Mouse (Mus musculus) CD8-positive naive resting alpha-beta T cell, adult 2 months (primary cell): ENCODE measurements around the gene Rpn1.

ENCODE experiments used
- DNase-seq, 2 experiments: peaks; one replicate each; pipeline ENCODE4 v3.0.0; 2022; ENCODE audit warnings: low read depth in 2 of 2, low spot score in 2 of 2

The Rpn1 gene

DNA sequence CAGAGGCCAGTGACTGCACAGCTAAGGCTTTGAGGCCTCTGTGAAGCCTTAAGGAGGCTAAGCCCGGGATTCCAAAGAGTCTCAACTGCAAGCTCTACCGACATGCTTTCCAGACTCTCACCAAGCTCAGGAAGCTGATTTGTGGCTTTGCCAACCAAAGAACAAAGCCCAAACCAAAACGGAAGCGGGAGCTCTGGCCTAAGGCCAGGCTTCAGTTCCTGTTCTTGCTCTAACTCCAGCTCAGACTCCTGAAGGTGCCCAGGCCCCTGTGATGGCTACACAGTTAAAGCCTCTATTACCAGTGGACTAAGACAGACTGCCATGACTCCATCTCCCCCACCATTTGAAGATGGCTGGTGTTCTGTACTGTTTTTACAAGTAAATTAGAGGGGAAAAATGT lies 19.2 kb upstream of the Rpn1 start:
- DNase-seq = no peak

DNA sequence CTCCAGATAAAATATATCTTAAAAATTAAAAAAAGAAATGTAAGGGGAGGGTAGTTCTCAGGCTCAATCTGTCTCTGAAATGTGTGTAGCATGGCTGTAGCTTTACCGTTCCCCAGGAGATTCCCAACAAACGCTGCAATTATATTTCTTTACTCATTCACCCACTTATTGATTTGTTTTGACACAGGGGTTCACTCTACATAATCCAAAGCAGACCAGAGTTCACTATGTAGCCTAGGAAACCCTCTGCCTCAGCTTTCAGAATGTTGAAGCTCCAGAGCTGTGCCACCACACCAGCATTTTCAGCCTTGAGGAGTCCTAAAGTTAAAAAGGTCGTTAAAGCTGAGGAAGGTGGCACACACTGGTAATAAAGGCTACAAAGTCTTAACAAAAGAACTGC lies 18.3 kb upstream of the Rpn1 start:
- no peak for DNase-seq

GRCm38 (mm10) chr6:88067722-88068121 lies 16.6 kb upstream of the Rpn1 start:
- no peak for DNase-seq

DNA sequence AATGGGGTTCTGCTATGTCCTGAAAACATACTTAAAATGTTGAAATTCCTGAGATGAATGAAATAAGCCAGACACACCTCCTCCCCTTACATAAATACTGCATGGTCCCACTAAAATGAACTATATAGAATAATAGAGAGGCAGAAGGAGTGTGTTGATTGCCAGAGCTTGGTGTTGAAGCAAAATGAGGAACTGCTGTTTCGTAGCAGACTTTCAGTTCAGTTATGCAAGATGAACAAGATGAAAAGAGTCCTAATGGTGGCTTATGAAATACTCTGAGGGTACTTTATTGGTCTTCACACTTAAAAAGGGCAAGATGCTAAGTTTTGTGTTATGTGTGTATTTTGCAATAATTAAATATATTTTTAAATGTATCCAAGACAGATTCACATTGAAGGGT lies 15.5 kb upstream of the Rpn1 start:
- no peak for DNase-seq

- DNase-seq = no peak
Measured at GRCm38 (mm10) chr6:88070468-88070867, 13.8 kb upstream of the Rpn1 start.

DNA sequence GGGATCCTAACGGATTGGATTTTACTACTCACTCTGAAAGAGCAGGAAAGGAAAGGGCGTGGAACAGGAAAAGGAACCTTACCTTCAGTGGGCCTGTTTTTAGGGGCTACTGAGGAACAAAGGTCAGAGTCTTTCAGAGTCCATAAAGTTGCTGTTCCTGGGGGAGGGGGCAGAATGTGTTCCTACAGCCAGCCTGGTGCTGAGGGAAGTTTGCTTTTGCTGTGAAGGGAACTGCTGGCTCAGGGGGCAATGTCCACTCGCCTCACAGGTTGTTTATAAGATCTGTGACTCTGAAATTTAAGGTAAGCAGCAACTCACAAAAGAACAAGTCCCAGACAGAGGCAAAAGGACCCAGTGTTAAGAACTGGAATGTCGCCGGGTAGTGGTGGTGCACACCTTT lies 13.1 kb upstream of the Rpn1 start:
- no peak for DNase-seq

DNA sequence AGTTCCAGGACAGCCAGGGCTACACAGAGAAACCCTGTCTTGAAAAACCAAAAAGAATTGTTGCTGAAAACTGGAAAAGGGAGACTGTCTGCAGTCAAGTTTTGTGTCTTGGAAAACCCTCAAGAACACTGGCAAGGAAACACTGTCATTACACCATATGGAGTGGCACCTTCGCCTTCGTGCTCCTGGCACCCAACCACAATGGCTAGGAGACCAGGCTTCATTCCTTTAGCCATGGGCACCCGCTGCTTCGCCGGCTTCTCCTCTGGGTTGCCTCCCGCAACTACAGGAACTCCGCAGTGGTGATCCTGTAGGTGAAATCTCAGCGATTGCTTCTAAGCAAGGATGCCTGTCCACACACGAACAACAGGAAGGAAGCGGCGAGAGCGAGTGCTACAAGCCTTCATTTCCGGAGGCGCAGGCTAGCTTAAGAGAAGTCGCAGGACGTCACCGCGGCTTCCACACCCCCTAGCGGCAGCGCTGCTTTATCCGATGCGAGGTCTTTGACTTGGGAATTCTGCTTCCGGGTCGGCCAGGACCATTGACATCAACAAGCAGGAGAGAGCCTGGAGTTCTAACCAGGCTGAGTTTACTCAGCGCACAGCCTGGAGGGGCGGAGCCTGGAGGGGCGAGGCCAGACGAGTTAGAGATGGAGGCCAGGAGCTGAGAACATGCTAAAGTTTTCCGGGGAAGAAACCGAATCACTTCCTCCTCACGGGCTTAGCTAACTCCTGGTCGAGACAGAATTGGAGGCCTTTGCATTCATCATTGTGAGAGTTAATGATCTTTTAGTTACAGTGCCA lies 9.3 kb upstream of the Rpn1 start:
- DNase-seq = peak; percentile 85 to 90

DNA sequence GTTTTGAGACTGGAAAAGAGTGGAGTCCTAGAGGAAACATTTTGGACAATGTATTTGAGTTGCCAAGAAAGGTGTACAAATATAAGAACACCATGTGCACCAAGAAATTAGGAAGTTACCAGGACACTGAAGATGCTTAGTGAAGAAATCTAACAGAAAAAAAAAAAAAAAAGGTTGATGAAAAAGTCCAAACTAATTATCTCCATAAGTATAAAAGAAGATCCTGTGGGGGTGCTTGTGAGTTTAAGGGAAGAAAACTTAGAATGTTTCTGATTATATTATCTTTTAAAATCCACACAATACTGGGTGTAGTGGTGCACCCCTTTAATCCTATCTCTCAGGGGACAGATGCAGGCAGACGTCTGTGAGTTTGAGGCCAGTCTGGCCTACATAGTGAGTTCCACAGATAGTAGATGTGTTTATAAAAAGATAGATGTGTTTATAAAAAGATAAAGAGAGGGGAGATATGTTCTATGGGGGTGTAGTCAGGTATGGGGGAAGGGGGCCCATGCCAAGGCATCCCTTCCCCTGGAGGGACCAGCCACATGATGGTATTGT lies 8.2 kb upstream of the Rpn1 start:
- no peak for DNase-seq

GRCm38 (mm10) chr6:88083095-88083494 lies 1.2 kb upstream of the Rpn1 start:
- DNase-seq = no peak

- no peak for DNase-seq
Measured at GRCm38 (mm10) chr6:88083672-88084071, 610 bp upstream of the Rpn1 start.

- no peak for DNase-seq
Measured at GRCm38 (mm10) chr6:88088971-88089370, 4.7 kb downstream of the Rpn1 start.

DNA sequence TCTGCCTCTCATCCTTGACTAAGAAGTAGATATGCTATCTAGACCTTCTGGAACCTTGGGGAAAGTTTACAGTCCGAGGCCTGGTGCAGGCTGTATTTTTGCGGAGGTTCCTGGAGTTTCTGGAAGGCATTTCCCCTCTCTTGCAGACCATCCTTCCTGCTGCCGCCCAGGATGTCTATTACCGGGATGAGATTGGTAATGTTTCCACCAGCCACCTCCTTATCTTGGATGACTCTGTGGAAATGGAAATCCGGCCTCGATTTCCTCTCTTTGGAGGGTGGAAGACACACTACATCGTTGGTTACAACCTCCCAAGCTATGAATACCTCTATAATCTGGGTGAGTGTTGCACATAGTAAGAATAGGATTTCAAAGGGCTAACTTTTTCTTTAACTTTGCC lies 11.1 kb downstream of the Rpn1 start:
- no peak for DNase-seq

DNA sequence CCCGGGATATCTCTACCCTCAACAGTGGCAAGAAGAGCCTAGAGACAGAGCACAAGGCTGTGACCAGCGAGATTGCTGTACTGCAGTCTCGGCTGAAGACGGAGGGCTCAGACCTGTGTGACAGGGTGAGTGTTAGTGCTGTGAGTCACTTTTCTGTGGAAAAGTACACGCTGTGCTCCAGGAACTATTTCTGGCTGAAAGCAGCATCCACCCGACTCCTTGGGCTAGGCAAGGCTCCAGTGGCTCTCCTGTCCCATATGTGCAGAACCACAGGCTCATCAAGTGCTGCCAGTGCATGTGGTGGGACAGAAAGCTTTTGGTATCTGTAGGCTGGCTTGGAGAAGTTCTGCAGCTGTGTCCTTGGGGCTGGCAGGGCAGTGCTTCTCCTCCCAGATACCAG lies 17.8 kb downstream of the Rpn1 start:
- no peak for DNase-seq

- DNase-seq = peak; percentile 57 to 69
Measured at GRCm38 (mm10) chr6:88105783-88106611, 21.7 kb downstream of the Rpn1 start.

DNA sequence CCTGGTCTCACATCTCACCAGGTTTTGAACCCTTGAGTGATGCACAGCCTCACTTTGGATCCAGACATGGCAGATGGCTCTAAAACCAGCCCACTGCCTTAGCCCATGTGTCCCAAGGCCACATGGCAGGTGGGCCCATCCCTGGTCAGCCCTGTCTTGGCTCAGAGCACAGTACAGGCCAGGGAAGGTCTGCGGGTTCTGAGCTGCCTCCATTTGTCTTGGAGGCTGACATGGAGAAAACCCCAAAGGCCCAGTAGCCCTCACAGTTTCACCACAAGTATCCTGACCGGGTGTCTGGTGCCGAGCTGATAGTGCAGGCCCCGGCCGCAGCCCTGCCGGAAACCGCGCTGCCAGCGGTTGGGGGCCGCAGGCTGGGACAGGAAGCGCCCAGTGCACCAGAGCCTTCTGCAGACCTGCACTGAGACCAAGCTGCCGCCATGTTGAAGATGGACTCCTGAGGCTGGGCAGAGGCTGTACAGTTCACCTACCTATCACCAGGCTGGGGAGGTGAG lies 22.4 kb downstream of the Rpn1 start:
- no peak for DNase-seq

DNA sequence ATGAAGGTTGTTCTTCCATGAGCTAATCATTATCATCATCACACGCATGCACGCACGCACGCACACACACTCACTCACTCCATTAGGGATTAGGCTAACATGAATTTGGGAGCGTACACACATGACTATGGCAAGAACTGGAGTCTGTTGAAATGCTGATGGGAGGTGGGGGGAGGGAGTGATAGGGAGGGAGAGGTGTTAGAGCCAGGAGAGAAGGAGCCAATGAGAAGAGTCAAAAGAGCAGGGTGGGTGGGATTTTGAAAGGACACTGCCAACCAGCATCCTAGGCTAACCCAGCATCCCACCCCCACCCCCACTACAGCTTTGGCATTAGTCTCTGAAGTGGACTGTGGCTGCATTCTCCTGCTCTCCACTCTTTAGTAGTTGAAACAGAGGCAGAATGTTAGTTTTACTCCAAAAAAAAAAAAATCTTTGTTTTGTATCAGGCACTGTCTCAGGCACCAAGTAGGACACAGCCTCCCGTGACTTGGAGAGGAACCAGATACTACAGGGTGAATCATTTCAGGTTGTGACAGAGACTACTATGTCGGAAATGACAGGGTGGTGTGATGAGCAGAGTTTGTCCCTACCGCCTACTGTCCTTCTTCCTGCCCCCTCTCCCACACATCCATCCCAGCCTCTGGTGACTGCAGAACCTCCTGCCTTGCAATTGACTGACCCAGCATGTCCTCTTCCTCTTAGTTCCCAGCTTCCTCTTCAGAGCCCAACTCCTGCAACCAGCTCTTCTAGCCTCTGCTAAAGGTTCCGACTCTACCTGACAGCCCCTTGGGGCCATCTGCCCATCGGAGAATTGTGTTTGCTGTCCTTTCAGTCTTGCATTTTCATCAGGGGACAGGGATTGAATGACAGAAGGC lies 23.6 kb downstream of the Rpn1 start:
- no peak for DNase-seq

DNA sequence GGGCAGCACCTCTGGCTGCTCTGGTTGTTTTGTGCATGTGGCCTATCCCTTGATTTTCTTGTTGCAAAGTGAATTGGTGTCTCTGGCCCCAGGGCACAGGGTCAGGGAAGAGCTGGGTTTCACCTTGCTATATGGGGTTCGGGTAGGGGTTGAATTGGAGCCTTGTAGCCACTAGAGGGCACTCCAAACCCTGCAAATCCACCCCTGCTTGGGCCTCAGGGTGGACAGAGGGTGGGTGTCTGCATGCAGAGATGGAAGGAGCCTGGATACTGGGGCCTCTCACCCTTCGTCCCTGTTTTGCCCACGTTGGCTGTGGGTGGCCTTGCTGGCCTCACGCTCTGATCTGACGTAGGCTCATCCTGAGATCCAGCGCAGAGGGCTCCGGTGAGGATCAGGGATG lies 28.9 kb downstream of the Rpn1 start:
- peak in 1 of 2 experiments; percentile 38 for DNase-seq

DNA sequence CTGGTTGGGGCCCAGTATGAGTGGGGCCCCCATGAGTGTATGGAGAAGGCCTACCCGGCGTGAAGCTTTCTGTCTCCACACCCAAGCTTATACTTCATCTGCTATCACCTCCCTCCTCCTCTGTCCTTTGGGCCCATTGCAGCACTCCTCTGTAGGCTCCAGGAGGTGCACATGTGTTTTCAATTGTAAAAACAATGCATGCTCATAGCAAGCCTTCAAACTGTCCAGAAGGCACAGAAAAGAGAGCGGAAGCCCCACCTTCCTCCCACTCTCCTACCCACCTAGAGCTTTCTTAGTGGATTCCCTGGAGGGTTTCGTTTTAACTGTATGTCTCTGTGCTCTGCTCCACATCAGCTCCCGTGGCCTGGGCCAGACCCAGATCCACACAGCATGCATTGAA lies 30.1 kb downstream of the Rpn1 start:
- no peak for DNase-seq

DNA sequence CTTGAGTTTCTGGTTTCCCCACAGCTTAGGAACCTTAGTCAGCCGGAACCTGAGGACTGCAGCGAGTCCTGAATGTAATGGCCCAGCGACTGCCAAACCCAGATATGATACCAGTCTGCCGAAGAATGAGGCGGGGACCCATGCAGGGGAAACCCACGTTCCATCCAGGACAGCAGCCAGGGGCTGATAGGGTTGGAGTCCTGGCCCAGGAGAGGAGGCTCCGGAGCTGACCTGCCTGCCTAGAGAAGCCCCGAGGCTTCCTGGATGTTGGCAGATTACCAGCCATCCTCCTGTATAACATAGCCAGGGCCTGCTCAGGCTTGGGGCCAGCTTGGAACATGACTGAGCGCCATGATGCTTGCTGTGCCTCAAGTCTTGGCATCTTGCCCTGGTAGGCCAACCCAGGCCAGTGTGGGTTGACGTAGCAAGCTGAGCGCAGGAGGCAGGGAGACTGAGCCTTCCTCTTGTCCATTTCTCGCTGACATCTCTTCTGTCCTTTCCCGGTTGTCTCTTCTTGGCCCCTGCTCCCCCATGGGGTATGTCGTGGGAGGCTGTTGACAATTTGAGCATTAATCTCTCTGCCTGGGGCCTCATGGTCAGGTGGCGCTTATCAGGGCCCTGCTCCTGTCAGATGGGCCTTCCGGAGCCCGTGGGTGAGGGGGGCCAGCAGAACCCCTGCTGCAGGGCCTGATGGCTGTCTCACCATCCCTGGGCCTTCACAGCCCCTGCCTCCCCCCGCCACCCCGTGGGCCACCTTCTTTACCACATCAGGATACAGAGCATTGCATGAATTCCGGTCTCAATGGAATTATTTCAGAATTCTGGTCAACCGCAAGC lies 32.3 kb downstream of the Rpn1 start:
- no peak for DNase-seq

DNA sequence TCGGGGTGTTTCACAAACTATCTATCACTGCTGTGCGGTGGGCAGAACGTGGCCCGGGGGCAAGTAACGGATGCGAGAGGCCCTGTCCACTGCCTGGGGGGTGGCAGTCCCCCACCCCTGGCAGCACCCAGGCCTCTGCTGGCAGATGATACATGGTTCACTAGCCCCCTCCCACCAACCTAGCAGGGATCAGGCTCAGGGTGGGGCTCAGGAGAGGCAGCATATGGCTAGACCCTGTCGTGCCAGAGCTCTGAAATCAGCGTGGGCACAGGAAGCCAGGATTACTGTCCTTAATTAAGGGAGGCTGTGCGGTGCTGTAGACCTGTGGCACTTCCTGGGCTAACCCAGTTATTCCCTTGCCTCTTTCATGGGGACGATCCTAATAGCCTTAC lies 32.9 kb downstream of the Rpn1 start:
- no peak for DNase-seq
